Mouse (Mus musculus): Measurements from ENCODE around the gene Kng1. TPM values are rescaled to one million over a fixed set of nuclear protein-coding genes. Genes with fewer than 3 reads are reported as not detected.

Kng1 gene
- not detected in 4 replicates for total RNA-seq (2023; ENCODE audit: inconsistent age)

DNA sequence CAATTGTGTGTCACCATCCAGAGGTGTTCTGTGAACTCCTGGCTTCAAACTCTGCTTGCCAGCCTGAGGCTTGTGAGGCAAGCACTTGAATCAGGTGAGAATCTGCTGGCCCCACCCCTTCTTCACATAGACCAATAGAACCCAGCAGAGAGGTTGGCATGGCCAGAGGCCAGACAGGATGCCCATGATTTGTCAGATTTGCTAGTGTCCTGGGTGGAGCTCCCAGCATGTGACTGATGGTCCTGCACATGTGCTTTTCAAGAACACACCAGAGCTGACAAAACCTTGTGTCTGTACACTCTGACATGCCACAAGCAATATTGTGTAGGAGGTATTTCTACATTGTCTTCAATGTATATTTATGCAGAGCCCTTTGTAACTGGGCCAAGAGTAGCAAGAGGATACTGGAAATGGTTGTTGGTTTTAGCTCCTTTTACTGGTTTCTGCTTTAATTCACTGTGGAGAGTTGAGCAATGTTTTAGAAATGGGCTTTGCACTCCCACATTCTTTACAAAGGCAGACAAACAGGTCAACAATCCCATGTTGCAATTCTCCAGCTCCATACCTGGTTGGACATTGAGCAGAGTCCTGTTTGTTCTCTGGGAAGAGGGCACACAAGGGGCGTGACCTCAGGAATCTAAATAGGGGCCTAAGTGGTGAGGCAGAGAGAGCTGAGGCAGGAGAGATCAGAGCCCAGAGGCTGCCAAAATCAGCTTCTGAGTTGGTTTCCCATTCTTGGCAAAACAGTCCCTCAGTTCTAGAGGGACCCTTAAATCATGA is at the start of gene Kng1:
TSS of gene Kng1 (plus strand) at position 198 of the 780 bp plus-strand sequence.

DNA sequence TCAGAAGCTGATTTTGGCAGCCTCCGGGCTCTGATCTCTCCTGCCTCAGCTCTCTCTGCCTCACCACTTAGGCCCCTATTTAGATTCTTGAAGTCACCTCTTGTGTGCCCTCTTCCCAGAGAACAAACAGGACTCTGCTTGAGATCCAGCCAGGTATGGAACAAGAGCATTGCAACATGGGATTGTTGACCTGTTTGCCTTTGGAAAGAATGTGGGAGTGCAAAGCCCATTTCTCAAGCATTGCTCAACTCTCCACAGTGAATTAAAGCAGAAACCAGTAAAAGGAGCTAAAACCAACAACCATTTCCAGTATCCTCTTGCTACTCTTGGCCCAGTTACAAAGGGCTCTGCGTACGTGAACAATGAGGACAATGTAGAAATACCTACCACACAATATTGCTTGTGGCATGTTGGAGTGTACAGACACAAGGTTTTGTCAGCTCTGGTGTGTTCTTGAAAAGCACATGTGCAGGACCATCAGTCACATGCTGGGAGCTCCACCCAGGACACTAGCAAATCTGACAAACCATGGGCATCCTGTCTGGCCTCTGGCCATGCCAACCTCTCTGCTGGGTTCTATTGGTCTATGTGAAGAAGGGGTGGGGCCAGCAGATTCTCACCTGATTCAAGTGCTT is 28.6 kb upstream of the Kng1 start, which contains the start of gene Kng2:
TSS of gene Kng2 (minus strand) at position 517 of the 635 bp plus-strand sequence.

DNA sequence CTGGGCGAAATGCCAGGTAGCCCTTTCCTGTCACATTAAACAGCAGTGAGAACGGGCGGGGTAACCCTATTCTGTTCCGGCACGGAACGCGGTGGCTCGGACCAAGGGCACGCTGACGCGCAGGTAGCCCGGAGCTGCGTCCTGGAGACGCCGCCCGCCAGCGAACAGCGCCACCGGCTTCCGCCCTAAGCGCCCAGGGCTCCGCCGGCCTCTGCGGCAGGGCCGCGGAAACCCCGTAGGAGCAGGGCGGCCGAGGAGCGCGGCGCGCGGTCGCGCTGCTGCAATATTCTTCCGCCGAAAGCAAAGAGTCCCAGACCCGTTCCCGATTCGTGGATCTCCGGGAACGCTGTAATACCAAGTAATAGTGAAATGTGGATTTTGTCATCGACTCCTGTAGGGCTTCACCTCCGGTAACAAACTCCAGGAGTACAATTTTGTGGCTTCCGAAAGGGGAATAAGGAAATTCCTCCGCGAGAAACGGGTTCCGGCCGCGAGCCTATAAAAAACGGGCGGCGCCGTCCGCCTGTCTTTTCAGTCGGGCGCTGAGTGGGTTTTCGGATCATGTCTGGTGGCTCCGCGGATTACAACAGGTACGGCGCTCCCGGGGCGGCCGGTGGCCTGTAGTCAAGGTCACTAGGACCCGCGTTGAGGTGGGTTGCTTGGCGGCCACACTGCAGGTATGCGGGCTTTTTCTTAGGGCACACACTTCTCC is 49.7 kb downstream of the Kng1 start, which contains the start of gene Eif4a2:
TSS of gene Eif4a2 (plus strand) at position 214 of the 712 bp plus-strand sequence.

DNA sequence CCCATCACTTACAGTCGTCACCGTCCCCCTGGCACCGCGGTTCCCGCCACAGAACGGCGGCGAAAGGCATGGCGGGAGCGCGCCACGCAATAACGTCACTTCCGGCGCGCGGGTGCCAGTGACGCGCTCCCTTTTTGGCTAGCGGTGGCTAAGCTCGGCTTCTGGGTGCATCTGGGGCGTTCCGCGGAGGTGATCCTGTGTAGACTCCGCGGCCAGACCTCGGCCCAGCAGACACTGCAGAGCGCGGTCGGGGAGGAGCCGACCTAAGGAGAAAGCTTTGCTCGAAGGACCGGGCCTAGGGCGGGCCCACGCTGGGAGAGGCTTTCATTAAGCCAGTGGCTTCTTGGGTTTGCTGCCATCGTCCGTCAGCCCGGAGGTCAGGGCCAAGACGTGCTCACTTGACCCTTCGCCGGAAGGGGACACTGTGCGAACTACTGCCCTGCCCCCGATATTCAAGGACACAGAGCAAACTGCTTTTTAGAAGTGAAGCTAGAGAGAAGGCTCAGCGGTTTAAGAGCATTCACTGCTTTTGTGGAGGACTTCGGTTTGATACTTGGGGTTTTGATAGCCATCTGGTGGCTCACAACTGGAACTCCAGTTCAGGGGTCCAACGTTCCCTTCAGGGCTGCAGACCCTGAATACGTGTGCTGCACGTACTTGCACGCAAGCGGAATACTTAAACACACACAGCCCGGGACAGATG is 70.2 kb downstream of the Kng1 start, which contains the start of gene Rfc4:
TSS of gene Rfc4 (minus strand) at position 65 of the 703 bp plus-strand sequence.

Other genes with a start within 250 kb of the Kng1 start
- not detected in 4 replicates for gene Crygs, start 246.3 kb upstream of the Kng1 start, total RNA-seq (2023; ENCODE audit: inconsistent age)
- gene Tbccd1, start 200.2 kb upstream of the Kng1 start, total RNA-seq (2023; ENCODE audit: inconsistent age), result 20.9 to 33.3 TPM (median 22.2 TPM) in 4 replicates
- 72.1 to 78.3 TPM (median 75.6 TPM) in 4 replicates for gene Dnajb11, start 200.0 kb upstream of the Kng1 start, total RNA-seq (2023; ENCODE audit: inconsistent age)
- gene Ahsg, start 166.6 kb upstream of the Kng1 start, total RNA-seq (2023; ENCODE audit: inconsistent age), result not detected in 4 replicates
- gene Fetub, start 139.5 kb upstream of the Kng1 start, total RNA-seq (2023; ENCODE audit: inconsistent age), result not detected in 4 replicates
- gene Hrg, start 106.8 kb upstream of the Kng1 start, total RNA-seq (2023; ENCODE audit: inconsistent age), result not detected in 4 replicates
- not detected in 4 replicates for gene Kng2, start 28.4 kb upstream of the Kng1 start, total RNA-seq (2023; ENCODE audit: inconsistent age)
- gene Eif4a2, start 49.6 kb downstream of the Kng1 start, total RNA-seq (2023; ENCODE audit: inconsistent age), result 1,189 to 1,229 TPM (median 1,224 TPM) in 4 replicates
- 8.4 to 14.2 TPM (median 10.3 TPM) in 4 replicates for gene Rfc4, start 69.9 kb downstream of the Kng1 start, total RNA-seq (2023; ENCODE audit: inconsistent age)
- not detected in 4 replicates for gene Adipoq, start 88.7 kb downstream of the Kng1 start, total RNA-seq (2023; ENCODE audit: inconsistent age)
- 123 to 161 TPM (median 148 TPM) in 4 replicates for gene St6gal1, start 166.9 kb downstream of the Kng1 start, total RNA-seq (2023; ENCODE audit: inconsistent age)

Measured in B cell, adult (primary cell).